Mouse (Mus musculus): ENCODE results near the gene Dpf1.

GRCm38 (mm10) chr7:29255875-29256274 lies 47.9 kb upstream of the Dpf1 start:
- TF ChIP-seq CHD2 (IDR thresholded peaks at IDR 0.05; ENCODE audit: low read length) (no peak), CTCF (IDR thresholded peaks at IDR 0.05 in 2 of 3, conservative IDR thresholded peaks at IDR 0.05 in 1 of 3; ENCODE audit: control insufficient read depth in 1 of 3, insufficient read depth in 1 of 3, low read depth in 2 of 3, low read length in 3 of 3, poor library complexity in 1 of 3, severe bottlenecking in 1 of 3) (no peak), HCFC1 (IDR thresholded peaks at IDR 0.05; ENCODE audit: low read depth, low read length) (no peak), ZC3H11A (IDR thresholded peaks at IDR 0.05; ENCODE audit: low read depth, low read length) (no peak)
